ENCODE assay signal across 9 mouse cellular contexts in the genomic region with DNA sequence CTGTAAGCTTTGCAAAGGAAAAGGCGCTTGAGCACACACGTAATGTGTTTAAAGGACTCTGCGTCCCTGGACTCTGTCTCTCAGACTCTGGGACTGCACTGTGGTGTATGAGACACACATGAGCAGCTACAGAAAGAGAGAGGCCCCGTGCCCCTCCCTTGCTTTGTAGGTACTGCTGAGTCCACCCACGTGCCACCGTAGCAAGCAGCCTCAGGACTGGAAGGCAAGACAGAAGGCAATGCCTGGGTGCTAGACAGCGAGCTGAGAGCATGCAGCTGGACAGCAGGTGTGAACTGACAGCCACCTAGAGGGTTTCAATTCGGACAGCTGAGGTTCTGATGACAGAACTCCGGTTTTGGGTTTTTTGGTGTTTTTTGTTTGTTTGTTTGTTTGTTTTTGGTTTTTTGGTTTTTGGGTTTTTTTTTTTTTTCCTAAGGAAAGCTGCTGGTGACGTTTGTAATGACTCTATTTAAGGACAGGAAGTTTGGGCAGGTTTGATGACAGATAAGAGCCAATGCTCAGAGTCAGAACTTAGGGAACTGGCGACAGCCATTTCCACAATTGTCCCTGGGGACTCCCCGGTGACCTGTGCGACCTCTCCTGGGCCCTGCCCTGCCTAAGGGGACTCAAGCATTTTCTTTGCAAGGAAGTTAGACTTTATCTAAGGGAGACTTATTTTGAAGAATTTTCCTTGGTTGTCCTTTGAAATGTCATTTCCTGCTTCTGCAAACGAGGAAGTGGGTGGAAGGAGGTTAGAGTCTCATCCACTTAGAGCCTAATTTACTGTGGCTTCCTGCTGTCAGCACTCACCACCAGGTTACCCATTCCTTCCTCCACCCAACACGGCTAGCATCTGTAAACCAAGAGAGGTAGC.
DNase-seq lines count a peak whose midpoint lies in the region; ATAC-seq and TF ChIP-seq lines count a peak whose summit lies in the region.
"Had no signal": no experiment of that assay in that cellular context is flagged by ENCODE, and none has a peak within 500 bp of the region (broad histone marks: within the 10 kb centered on the region; RNA-seq: fewer than 3 reads in every experiment).

No protein-coding gene starts in this region.

- DNase-seq in adrenal gland, adult (ENCODE audit: inconsistent age in 2 of 2, low spot score in 1 of 2) = peak; percentile 80
- no peak for DNase-seq in adrenal gland, postnatal 4 days (ENCODE audit: low spot score in 2 of 2)
- peak; percentile 75 for DNase-seq in CD4-positive helper T cell, adult 2 months (ENCODE audit: low read depth, low spot score)
- peak; percentile 78 to 86 for DNase-seq in heart, adult 2 months
- peak; percentile 34 for DNase-seq in thymus, adult 2 months
- no peak for DNase-seq in testis, postnatal 10 days (ENCODE audit: low spot score)
- DNase-seq in left cerebral cortex, postnatal 14 days (ENCODE audit: low spot score in 2 of 2) = no peak

- 33% methylated on average over 15 of the region's 15 CpGs for whole genome bisulfite sequencing in heart, adult 2 months
- whole genome bisulfite sequencing in kidney, embryonic 15.5 days = 36% methylated on average over 15 of the region's 15 CpGs
- 32% methylated on average over 15 of the region's 15 CpGs for WGBS in thymus, adult 2 months

- TF ChIP-seq CTCF in heart, adult 2 months (IDR thresholded peaks at IDR 0.05) = 0 out of 2 replicates have a peak, but pooled peaks have one; percentile 13
- TF ChIP-seq CTCF in thymus, adult 2 months (IDR thresholded peaks at IDR 0.05; ENCODE audit: borderline replicate concordance, control insufficient read depth, extremely low read depth, insufficient read depth, low read length, poor library complexity) = no peak

- intact Hi-C loops in heart, adult 2 months (cut with DNase I) = loop anchor here (2.0 kb wide), 1 partner anchor 63 kb away; no protein-coding TSS in a partner anchor
- intact Hi-C loops in left cerebral cortex, postnatal 14 days (cut with DNase I) = no loop called here

- 0 out of 2 replicates have a peak, but pooled peaks have one; percentile 45 for TF ChIP-seq EP300 in heart, adult 2 months (IDR thresholded peaks at IDR 0.05; ENCODE audit: insufficient read depth, low read depth, low read length)

- no peaks in the 10 kb centered on the region for H3K79me2 ChIP-seq in heart, adult 2 months (replicated peaks; ENCODE audit: control insufficient read depth, insufficient read depth, low read length)

- peaks cover 21% of the 10 kb centered on the region for H3K36me3 ChIP-seq in heart, adult 2 months (ENCODE audit: control insufficient read depth, insufficient read depth, low read length)
- no peaks in the 10 kb centered on the region for H3K36me3 ChIP-seq in kidney, embryonic 15.5 days
- no peaks in the 10 kb centered on the region for H3K36me3 ChIP-seq in thymus, adult 2 months (ENCODE audit: control insufficient read depth, insufficient read depth, low read length)
- H3K36me3 ChIP-seq: limb, embryonic 15.5 days had no signal

- H3K27me3 ChIP-seq in heart, adult 2 months (ENCODE audit: control insufficient read depth, insufficient read depth, low read length) = no peaks in the 10 kb centered on the region
- no peaks in the 10 kb centered on the region for H3K27me3 ChIP-seq in kidney, embryonic 15.5 days
- H3K27me3 ChIP-seq in thymus, adult 2 months (ENCODE audit: control insufficient read depth, insufficient read depth, low read length) = no peaks in the 10 kb centered on the region
- H3K27me3 ChIP-seq: limb, embryonic 15.5 days had no signal

- peak overlapping the region; percentile 92 for H3K27ac ChIP-seq in heart, adult 2 months
- H3K27ac ChIP-seq in kidney, embryonic 15.5 days = peak overlapping the region; percentile 67
- H3K27ac ChIP-seq in thymus, adult 2 months (ENCODE audit: control insufficient read depth, insufficient read depth, low read length) = peak overlapping the region; percentile 57; the same call in 1 of the 2 replicates
- H3K27ac ChIP-seq: limb, embryonic 15.5 days had no signal

- no peaks in the 10 kb centered on the region for H3K9me3 ChIP-seq in kidney, embryonic 15.5 days (replicated peaks)
- H3K9me3 ChIP-seq: limb, embryonic 15.5 days had no signal

- H3K9ac ChIP-seq in heart, adult 2 months (ENCODE audit: low read depth, low read length) = peak overlapping the region; percentile 36
- H3K9ac ChIP-seq in kidney, embryonic 15.5 days = no peak overlapping the region
- H3K9ac ChIP-seq: limb, embryonic 15.5 days had no signal

- ATAC-seq in kidney, embryonic 15.5 days (replicated peaks; ENCODE audit: low FRiP score) = 0 out of 2 replicates have a peak, but pooled peaks have one; percentile 43

- peaks cover 28% of the 10 kb centered on the region for H3K4me1 ChIP-seq in heart, adult 2 months (ENCODE audit: control insufficient read depth, insufficient read depth, low read length)
- H3K4me1 ChIP-seq in kidney, embryonic 15.5 days = peaks cover 26% of the 10 kb centered on the region
- H3K4me1 ChIP-seq in thymus, adult 2 months (replicated peaks; ENCODE audit: control insufficient read depth, insufficient read depth, low read length) = peaks cover 16% of the 10 kb centered on the region
- H3K4me1 ChIP-seq: limb, embryonic 15.5 days had no signal

- TF ChIP-seq POLR2A in heart, adult 2 months (IDR thresholded peaks at IDR 0.05; ENCODE audit: insufficient read depth, low read depth, low read length) = 0 out of 2 replicates have a peak, but pooled peaks have one; percentile 39
- peak; percentile 33; the same call in 1 of the 2 replicates for TF ChIP-seq POLR2A in thymus, adult 2 months (IDR thresholded peaks at IDR 0.05; ENCODE audit: control insufficient read depth, extremely low read depth, insufficient read depth, low read length, poor library complexity)

- no peak overlapping the region for H3K4me2 ChIP-seq in kidney, embryonic 15.5 days
- H3K4me2 ChIP-seq: limb, embryonic 15.5 days had no signal

- H3K4me3 ChIP-seq in heart, adult 2 months = no peak overlapping the region
- H3K4me3 ChIP-seq in kidney, embryonic 15.5 days (replicated peaks) = no peak overlapping the region
- H3K4me3 ChIP-seq in thymus, adult 2 months (ENCODE audit: control insufficient read depth, insufficient read depth, low read length) = no peak overlapping the region
- H3K4me3 ChIP-seq: limb, embryonic 15.5 days had no signal

Comparison
In these comparisons a context has a peak if more than half of its experiments do, and no peak if none do; other contexts are left out.
1. DNase-seq: peak in adrenal gland, adult (2 of 2), CD4-positive helper T cell, adult 2 months (single experiment), heart, adult 2 months (2 of 2) and thymus, adult 2 months (single experiment); none in adrenal gland, postnatal 4 days (0 of 2), testis, postnatal 10 days (single experiment) and left cerebral cortex, postnatal 14 days (0 of 2).
2. Peak in every context shown above with its lines, with median percentiles within 50 percentile points of each other: H3K27ac ChIP-seq.